Mouse (Mus musculus) thymus, adult 18-20 months (tissue): ENCODE data around the gene Farp1.
A peak's percentile ranks its signal among the peaks of the same experiment; 100 is the strongest.

Source experiments
- DNase-seq, 2 experiments: peaks; one replicate each; pipeline ENCODE4 v3.0.0; 2022; ENCODE audit warnings: mixed read lengths in 2 of 2

Farp1 gene

DNA sequence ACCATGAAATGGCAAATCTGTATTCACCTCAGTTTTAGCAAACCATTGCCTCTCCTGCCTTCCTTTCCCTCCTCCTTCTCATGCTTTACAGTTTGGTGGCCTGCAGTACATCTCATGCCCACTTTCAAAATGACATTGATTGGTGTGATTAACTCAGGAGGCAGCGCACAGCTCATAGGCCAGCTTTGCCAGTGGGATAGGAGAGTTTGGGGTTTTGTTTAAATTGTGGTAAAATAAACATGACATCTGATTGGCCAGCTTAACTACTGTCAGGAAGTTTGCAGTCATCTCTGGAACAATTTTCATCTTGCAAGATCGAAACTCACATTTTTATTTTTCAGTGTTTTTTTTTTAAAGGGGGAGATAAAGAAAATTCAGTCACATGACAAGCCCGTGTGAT, 112.0 kb downstream of the Farp1 start:
- no peak for DNase-seq

DNA sequence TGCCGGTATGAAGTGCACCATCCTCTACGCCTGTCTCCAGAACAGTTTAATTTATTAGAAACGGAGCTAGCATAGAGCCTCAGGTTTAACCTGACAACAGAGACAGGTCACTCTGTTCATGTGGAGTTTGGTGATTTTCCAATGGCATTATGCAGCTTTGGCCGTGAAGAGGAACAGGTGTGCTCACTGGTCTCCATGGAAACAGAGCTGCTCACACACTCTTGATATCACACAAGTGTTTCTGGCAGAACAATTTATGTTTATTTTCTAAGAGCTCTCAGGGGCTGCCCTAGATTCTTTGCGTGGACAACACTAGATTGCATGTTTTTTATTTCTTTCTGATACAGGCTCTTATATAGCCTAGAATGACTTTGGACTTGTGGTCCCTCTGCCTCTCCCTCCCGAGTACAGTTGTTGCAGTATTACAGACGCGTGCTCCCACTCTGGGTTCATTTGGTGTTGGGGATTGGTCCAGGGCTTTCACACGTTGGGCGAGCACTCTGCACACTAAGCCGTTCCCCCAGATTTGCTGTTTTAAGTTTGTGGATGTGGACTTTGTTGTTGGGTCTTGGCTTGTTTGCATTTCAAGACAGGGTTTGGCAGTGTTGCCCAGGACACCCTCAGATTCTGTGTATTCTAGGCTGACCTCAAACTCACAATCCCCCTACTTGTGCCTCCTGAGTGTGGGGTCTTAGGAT, 113.2 kb downstream of the Farp1 start:
- DNase-seq, result no peak

DNA sequence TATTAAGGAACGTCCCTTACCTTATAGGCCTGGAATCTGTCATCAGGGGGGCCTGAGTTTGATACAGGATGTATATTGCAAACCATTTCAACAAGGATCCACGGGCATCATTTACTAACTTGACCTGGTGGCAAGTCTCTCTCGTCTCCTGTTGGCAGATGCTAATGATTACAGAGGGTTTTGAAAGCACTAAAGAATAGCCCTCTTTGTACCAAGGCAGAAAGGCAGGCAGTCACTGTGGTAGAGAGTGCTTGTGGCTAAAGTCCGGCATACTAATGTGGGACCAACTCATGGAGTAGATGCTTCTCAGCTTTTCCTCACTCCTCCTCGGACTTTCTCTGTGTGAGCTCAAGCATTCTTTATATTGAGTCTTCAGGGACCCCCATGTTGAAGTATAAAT, 115.0 kb downstream of the Farp1 start:
- no peak for DNase-seq

DNA sequence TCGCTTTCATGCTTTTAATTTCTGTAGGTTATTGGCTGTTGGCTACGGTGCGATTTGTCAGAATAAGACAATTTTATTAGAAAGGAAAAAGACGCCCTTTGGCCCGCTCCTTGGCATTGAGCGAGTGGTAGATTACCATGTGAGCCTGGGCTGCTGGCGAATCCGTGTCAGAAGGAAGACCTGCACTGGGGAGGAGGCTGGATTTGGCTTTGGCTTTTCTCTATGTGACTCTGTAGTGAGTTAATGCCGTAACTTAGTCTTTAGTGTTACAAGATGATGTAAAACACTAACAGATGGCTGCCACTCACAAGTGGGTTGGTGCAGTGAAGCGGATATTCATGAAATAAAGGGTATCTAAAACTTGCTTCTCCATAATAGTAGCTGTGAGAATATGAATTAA, 116.8 kb downstream of the Farp1 start:
- no peak for DNase-seq

DNA sequence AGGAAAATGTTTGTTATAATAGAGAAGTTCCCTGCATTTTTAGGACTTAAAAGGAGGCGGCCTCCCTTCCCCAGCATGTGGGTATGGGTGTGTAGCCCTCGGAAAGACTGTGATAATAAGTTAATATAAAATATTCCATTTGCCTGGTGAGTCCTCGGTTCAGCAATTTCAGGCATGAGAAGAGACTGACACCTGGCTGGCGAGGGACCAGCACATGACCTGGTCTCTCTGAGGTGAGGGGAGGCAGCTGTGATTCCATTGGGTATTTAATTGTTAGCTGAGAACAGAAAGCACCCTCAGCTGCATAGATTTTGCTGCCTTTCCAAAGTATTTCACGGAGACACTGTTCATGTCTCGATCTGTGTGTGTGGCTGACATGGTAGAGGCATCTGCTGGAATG, 117.8 kb downstream of the Farp1 start:
- DNase-seq, result no peak

DNA sequence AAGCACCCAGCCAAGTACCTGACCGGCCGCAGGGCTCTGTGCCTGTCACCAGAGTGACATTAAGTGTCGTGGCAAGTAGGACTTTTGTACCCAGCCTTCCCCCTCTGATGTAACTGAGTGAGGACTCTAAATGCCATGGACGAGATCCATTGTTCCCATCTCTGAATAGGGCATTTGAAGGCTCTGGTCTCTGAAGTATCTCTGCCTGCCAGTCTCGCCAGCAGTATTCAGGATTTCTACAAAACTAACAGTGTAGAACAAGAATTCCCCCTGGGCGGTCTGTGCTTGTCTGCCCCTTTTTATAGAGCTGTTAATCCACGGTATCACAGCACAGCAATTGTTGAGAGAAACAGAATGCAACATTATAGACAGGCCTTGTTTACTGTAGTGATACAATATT, 118.3 kb downstream of the Farp1 start:
- no peak for DNase-seq

DNA sequence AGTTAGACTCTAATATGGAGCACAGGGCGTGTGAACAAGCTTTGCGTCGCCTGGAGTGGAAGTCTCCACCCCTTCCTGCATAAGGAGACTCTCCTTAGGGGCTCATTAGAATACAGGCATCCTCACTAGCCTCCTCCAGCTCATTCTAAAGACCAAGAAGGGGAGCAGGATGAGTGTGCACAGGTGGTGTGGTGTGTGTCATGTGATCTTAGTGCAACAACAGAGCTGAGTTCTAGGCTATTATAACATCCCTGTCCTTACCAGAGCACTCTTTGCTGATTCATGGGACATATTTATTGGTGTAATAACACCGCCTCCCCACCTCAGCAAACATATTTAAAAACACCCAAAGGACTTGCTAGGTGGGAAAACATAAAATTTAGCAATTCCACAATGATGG, 120.2 kb downstream of the Farp1 start:
- no peak for DNase-seq

DNA sequence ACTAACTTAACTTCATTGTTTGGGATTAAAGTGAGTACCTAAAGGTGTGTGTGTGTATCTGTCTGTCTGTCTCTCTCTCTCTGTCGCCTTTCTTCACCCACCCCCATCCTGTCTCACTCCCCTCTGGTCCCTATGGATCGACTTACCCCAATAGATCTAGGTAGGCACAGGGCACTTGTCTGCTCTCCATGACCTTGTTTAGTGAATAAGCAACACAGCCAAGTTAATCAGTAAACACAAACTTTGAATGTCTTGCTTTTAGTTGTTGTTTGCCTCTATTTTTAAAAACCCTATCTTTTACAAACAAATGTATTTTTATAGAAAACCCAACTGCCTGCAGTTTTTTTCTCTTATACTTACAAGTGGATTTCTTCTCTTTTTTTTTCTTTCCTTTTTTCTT, 123.6 kb downstream of the Farp1 start:
- DNase-seq, result no peak

DNA sequence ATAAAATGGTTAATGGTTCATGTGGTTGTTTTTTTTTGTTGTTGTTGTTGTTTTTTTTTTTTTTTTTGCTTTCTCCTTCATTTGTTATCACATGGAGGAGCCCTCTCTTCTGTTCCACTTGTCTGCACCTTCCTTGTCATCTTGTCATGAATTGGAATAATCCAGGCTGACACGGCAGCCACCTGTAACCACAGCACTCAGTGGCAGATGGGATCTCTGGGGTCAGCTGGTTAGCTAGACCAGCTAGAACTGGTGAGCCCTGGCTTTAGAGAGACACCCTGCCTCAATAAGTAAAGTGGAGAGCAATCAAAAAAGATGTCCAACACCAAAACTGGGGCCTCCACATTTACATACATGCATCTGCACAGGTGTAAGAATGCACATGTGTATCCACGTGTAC, 127.8 kb downstream of the Farp1 start:
- no peak for DNase-seq

DNA sequence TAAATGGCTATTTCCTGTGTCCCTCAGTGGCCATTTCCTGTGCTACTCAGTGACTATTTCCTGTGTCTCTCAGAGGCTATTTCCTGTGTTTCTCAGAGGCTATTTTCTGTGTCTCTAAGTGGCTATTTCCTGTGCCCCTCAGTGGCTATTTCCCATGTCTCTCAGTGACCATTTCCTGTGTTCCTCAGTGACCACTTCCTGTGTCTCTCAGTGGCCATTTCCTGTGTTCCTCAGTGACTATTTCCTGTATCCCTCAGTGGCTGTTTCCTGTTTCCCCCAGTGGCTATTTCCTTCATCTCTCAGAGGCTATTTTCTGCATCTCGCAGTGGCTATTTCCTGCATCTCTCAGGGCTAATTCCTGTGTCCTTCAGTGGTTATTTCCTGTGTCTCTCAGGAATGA, 129.9 kb downstream of the Farp1 start:
- DNase-seq, result no peak

DNA sequence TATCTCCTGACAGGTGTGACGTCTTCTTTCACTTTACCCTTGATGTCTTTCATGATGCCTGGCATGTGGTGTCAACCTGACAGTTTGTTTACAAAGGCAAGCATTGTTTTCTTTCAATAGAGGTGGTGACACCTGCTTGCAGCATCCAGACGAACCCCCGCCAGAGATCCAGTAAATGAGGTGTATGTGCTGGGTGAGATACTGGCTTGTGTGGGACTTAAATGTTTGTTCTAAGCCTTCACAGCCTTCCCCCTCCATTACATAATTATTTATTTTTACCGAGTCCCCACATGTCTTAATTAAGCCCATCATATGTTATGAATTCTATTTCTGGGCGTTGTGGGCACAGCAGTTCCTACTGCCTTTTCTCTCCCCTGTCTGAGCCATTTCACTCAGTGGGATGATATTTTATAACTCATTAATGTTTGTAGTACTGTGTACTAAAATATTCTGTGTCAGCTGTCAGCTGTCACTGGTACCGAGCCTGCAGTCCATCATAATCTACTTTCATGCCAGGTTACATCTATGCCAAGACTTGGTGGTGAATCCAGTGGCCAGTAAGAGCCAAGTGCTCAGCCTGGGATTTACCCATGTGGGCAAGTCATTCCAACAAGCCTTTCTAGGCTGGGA, 130.5 kb downstream of the Farp1 start:
- DNase-seq, result no peak

DNA sequence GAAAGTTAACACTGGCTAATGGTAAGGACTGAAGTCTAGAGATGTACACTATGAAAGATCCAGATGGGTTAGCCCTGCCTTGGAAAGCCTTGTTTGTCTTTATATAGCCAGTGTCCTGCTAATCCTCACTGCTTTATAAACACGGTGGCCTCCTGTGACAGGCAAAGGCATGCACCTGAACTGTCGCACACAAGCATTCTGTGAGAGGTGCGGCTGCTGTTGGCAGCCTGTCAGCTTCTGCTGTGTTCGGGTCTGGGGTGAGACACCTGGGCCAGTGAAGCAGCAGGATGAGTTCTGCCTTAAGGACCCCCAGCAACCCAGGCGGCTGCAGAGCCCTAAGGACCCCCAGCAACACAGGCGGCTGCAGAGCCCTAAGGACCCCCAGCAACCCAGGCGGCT, 131.0 kb downstream of the Farp1 start:
- DNase-seq, result no peak

DNA sequence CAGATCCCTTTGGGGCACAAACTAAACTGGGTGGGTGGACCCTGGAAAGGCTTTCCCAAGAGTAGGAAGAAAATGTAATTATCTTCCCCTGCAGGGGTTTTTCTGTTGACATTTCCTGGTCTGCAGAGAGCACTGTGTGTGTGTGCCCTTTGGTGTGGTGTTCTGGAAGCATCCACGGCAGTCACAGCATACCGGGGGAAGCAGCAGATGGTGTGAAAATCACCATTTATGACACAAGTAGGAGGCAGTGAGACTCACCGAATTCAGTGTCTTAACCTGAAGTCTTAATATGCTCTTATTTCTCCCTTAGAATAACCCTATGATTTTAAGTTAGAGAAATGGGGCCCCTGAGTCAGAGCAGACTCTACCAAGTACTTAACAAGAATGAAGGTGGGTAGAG, 133.7 kb downstream of the Farp1 start:
- no peak for DNase-seq

DNA sequence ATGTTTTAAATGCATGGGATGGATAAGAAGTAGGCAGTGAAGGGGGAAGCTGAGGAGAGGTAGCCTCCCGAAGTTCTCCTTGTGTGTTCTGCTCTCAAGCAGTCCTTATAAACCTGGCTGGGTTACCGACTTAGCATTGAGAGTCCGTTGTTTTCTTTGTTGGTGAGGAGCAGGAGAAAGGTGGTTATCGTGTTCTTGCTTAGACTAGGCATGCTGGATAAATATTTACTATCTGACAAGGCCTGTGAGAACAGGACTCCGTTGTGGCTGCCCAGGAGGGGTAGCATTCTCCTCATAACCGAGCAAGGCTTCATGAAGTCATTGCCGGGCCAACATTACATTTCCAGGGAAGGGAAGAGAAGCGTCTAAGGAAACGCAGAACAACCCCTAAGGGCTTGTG, 135.3 kb downstream of the Farp1 start:
- no peak for DNase-seq

DNA sequence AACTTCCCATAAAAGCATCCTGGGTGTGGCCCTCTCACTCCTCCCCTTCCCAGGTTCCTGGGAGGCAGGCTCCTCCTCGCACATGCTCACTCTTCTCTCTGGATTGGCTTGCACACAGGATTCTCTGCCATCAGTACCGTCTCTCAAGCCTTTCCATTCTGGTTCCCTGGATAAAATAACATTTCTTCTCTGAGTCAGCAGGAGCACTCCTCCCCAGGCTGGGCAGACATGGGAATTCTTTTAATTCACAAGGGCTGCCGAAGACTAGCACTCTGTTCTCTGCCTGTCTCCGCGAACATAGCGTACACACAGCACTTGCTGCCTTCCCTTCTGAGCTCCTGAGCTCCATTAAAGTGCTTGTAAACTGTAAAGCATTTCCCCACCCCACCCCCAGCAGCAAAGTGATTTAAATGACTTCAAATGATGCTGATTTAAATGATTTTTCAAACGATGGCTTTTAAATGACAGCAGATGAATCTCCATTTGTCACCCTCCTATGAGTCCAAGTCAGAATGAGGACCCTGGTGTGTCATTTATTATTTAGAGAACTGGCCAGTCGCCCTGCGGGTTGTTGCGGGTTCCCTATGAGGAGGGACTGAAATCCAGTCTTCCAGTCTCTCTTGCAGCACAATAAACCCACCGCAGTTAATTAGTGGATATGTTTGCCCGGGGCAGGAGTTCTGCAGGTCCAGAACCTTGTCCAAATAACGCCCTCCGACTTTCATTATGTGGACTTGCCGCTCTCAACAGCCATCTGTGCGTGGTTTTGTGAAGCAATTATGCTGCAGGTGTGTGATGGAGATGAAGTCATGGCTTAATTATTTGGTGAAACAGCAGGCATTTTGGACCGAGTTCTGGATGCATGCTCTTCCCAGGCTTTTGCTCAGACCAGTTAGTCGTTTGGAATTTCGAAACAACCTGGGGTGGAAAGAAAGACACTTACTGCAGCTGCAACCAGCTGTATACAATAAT, 137.4 kb downstream of the Farp1 start:
- DNase-seq, result no peak

DNA sequence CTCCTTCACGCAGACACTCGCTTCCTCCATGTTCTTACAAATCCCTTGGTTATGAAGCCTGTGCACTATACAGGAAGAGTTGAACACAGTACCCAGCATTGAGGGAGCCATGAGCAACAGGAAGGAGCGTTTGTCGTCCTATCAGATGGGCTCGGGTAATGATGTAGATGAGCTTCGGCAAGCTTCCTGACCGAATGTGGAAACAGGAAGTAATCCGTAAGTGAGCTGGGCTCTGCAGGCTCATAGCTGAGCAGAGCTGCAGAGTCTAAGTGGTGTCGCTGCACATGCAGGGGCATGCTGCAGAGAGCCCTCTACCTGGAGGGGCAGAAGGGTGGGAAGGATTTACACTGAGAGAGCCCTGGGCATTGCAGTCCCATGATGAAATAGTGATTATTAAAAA, 140.4 kb downstream of the Farp1 start:
- DNase-seq, result peak in 1 of 2 experiments; percentile 6

DNA sequence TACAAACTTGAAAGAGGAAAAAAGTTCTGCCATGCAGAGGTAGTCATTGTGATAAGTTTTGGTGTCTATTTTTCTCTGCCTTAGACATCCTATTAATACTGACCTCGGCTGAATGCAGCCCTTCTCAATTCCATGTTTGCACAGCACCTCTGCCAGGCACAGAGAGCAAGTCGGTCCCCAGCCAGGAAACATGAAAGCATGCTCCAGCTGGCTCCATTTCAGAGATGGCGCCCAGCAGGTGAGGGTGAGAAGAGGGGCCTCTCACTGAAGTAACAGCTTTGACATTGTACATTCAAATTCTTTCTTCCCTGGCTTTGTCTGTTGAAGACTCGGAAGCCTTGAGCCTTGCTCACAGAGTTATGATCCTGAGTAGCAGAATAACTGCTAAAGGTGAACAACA, 140.9 kb downstream of the Farp1 start:
- no peak for DNase-seq

DNA sequence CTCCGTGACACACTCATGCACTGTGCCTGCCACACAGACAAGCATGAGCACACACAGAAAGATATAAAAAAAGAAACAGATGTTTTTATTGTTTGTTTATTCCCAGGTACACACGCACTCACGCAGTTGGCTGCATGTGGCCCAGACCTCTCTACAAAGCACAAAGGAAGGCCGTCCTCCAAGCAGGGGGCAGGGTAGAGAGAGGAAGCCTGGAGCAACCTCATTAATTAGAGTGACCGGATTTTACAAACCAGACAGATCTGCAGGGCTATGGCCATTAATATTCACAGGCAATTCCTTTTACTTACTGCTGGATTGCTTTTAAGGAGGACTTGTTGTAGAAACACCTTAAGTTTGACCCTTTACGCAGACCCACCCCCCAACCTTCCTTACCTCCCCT, 142.9 kb downstream of the Farp1 start:
- DNase-seq, result no peak

DNA sequence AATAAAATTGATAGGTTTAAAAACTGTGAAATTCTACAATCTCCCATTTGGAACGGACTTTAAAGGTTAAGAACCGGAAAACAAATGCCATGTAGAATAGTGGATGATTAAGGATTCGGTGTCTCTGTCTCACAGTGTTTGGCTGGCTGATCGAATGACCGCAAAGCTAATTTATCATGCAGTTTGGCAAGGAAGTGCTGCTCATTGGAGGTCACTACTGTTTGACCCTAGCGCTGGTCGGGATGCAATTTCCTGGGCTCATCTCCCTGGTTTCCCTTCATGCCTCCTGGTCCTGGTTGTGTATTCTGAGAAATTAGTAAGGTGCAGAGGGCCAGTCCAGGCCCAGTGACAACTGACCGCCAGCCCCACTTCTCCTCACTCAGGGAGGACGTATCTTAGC, 145.6 kb downstream of the Farp1 start:
- DNase-seq, result no peak

DNA sequence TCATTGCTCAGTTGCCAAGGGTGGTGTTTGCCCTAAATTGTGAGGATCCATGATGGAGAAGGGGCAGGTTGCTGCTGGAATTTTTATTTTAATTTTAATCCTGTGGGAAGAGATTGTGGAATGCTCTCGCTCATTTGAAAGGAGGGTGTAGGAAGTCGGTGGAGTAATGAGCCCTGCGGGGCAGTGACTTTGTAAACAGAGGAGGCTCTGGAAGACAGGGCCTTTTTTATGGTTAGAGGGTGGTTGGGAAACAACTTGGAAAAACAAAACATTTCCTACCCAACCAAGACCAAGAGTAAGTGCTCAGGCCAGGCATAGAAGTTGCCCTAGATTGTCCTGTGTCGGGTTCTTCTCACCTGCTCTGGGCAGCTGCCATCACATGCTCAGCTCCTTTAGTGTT, 146.8 kb downstream of the Farp1 start:
- no peak for DNase-seq

DNA sequence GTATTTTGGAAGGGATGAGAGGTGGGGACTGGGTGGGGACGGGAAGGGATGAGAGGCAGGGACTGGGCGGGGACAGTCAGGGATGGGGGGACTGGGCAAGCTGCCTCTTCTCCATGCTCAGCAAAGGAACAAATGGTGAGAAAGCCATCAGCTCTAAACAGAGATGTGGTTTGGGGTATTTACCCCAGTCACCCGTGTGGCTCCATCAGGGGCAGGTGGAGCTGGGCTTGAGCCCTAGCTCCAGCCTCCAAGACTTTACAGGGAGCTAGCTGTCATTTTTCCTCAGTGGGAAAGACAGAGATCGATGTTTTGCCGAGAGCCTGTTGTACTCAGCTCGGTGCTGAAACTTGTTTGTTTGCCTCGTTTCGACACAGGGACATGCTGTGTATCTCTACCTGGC, 148.0 kb downstream of the Farp1 start:
- DNase-seq, result no peak

DNA sequence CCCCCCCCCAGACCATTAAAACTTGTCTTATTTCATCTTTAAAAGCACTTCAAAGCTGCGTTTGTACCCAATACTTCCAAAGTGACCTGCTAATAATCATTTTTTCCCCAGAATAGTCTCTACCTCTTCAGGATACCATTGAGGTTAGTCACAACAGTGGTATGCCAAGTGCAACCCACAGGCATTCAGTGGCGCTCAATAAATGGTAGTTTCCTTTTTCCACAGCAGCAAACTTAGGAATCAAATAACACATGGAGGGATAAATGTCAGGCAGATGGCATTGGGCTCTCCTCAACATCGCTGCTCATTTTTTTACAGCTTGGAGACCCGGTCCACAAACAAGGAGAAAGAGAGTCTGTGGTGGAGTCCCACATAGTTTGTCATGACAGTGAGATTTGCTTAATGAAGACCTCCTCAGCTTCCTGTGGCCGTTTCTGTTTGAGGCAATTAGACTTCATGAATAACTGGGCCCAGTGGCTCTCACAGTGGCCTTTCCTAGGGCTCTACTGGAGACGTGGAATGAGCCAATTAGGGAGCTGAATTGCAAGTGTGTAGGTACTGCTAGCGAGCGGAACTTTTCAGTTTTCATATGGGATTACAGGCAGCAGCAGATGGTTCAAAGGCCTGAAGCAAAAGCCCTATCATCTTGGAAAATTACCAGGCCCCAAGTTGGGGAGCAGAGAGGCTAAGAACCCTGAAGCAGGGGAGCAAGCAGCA, 148.6 kb downstream of the Farp1 start:
- no peak for DNase-seq

DNA sequence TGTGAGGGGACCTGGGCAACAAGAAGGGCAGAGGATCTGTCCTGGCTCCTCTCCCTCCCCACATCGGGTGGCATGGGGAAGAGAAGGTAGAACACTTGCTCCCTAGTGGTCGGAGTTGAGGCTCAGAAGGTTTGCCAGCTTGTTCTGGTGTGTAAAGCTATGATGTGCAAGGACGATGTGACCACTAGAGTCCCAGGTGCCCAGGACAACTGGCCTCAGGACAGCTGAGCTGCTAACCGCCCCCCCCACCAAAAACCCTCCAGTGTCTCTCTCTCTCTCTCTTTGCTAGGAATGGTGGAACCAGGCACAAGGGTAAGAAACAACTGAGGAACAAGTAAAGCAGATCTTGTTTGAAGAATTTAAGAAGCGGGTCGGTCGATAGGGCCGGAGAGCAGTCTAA, 149.4 kb downstream of the Farp1 start:
- DNase-seq, result no peak
